Mouse (Mus musculus) heart, adult 2 months (tissue): ENCODE measurements around the gene Hjurp. TPM values are rescaled to one million over a fixed set of nuclear protein-coding genes. Genes with fewer than 3 reads are reported as not detected.

Experiments used
- DNase-seq, 2 experiments: peaks; one replicate each; pipeline ENCODE4 v3.0.0; 2021
- H3K27ac ChIP-seq: fragments of 200-600 bp; 2 replicates; pipeline ENCODE4 v1.8.1; 2022
- H3K27me3 ChIP-seq: fragments of 200-500 bp; 2 replicates; pipeline ENCODE4 v1.6.1; 2012; ENCODE audit warnings: mild to moderate bottlenecking, low read length, inconsistent platforms, mixed read lengths; ENCODE audit not compliant: control insufficient read depth, insufficient read depth
- H3K36me3 ChIP-seq: fragments of 200-500 bp; 2 replicates; pipeline ENCODE4 v1.6.1; 2012; ENCODE audit warnings: low read length, inconsistent platforms; ENCODE audit not compliant: control insufficient read depth, insufficient read depth
- H3K4me1 ChIP-seq: fragments of 200-500 bp; 2 replicates; pipeline ENCODE4 v1.6.1; 2011; ENCODE audit warnings: low read length; ENCODE audit not compliant: control insufficient read depth, insufficient read depth
- H3K4me3 ChIP-seq: fragments of 200-600 bp; 2 replicates; pipeline ENCODE4 v1.8.1; 2022
- H3K79me2 ChIP-seq: fragments of 200-500 bp; replicated peaks from 2 replicates; pipeline ENCODE4 v1.6.1; 2012; ENCODE audit warnings: mild to moderate bottlenecking, inconsistent platforms, low read length, moderate library complexity, mixed read lengths; ENCODE audit not compliant: control insufficient read depth, insufficient read depth
- H3K9ac ChIP-seq: fragments of 200-500 bp; 2 replicates; pipeline ENCODE4 v1.6.1; 2012; ENCODE audit warnings: low read depth, mild to moderate bottlenecking, control low read depth, inconsistent platforms, low read length, mixed read lengths
- CTCF ChIP-seq: fragments of 200-600 bp; IDR thresholded peaks from 2 replicates; pipeline ENCODE4 v1.8.1; 2022; ENCODE audit warnings: antibody characterized with exemption, mild to moderate bottlenecking, moderate library complexity
- EP300 ChIP-seq: fragments of 200-500 bp; IDR thresholded peaks from 2 replicates; pipeline ENCODE4 v1.6.1; 2011; ENCODE audit warnings: low read depth, low read length, control low read depth; ENCODE audit not compliant: insufficient read depth
- POLR2A ChIP-seq: fragments of 200-500 bp; IDR thresholded peaks from 2 replicates; pipeline ENCODE4 v1.6.1; 2011; ENCODE audit warnings: mild to moderate bottlenecking, low read depth, low read length, control low read depth; ENCODE audit not compliant: insufficient read depth
- WGBS: fragments of 180-500 bp; shearing (Covaris S2); methylation state at CpG from one replicate; pipeline ENCODE4 v1.1.7; 2018; 5-methylcytosine and 5-hydroxymethylcytosine counted together
- intact Hi-C: fragments of 180-260 bp; cut with DNase I; formaldehyde crosslinking; loops from one replicate; pipeline ENCODE4 v1.15.1; 2025
- polyA plus RNA-seq: library from polyadenylated mRNA; depleted of rRNA; stranded (reverse); fragments of >200 nt; gene quantifications from 2 replicates; pipeline ENCODE4 v1.2.3, GENCODE M21; 2012
- total RNA-seq, 2 experiments: library from RNA; stranded (reverse); gene quantifications; 2 replicates each; pipeline ENCODE4 v1.2.3; 2021

Hjurp gene
- total and polyA plus RNA-seq, 3 experiments = 8.7 to 23.9 (median 11.5) TPM

GRCm38 (mm10) chr1:88310349-88310748 lies 32.9 kb upstream of the Hjurp start:
- intact Hi-C loops = no loop called here
- Histone ChIP-seq H3K9ac (no peak overlapping the region), H3K27ac (no peak overlapping the region), H3K4me1 (no peaks in the 10 kb centered on the region), H3K27me3 (peaks cover 2% of the 10 kb centered on the region; the same call in 1 of the 2 replicates), H3K36me3 (no peaks in the 10 kb centered on the region), H3K4me3 (no peak overlapping the region), H3K79me2 (no peaks in the 10 kb centered on the region)
- WGBS = 60% methylated on average over 3 of the region's 3 CpGs
- TF ChIP-seq CTCF (no peak), EP300 (no peak), POLR2A (no peak)
- DNase-seq = no peak

GRCm38 (mm10) chr1:88309905-88310304 lies 32.5 kb upstream of the Hjurp start:
- Histone ChIP-seq H3K4me1 (no peaks in the 10 kb centered on the region), H3K4me3 (no peak overlapping the region), H3K27ac (no peak overlapping the region), H3K9ac (no peak overlapping the region), H3K36me3 (no peaks in the 10 kb centered on the region), H3K79me2 (no peaks in the 10 kb centered on the region), H3K27me3 (peaks cover 2% of the 10 kb centered on the region; the same call in 1 of the 2 replicates)
- no peak for DNase-seq
- 39% methylated on average over 3 of the region's 3 CpGs for WGBS
- intact Hi-C loops = no loop called here
- TF ChIP-seq POLR2A = no peak

- Histone ChIP-seq H3K4me3 (no peak overlapping the region), H3K27me3 (peaks cover 2% of the 10 kb centered on the region; the same call in 1 of the 2 replicates), H3K36me3 (no peaks in the 10 kb centered on the region), H3K79me2 (no peaks in the 10 kb centered on the region), H3K27ac (no peak overlapping the region), H3K4me1 (no peaks in the 10 kb centered on the region), H3K9ac (no peak overlapping the region)
- DNase-seq = no peak
- 37% methylated on average over 2 of the region's 2 CpGs for WGBS
- intact Hi-C loops = no loop called here
- no peak for TF ChIP-seq EP300
- no peak for TF ChIP-seq POLR2A
- TF ChIP-seq CTCF = no peak
Observed at GRCm38 (mm10) chr1:88309020-88309419, 31.6 kb upstream of the Hjurp start.

GRCm38 (mm10) chr1:88307180-88307579 lies 29.7 kb upstream of the Hjurp start:
- DNase-seq = no peak
- Histone ChIP-seq H3K27ac (no peak overlapping the region), H3K4me3 (no peak overlapping the region), H3K79me2 (no peaks in the 10 kb centered on the region), H3K4me1 (no peaks in the 10 kb centered on the region), H3K27me3 (peaks cover 2% of the 10 kb centered on the region; the same call in 1 of the 2 replicates), H3K36me3 (no peaks in the 10 kb centered on the region), H3K9ac (no peak overlapping the region)
- 61% methylated on average over 12 of the region's 12 CpGs for WGBS
- intact Hi-C loops = no loop called here
- TF ChIP-seq POLR2A (no peak), CTCF (no peak), EP300 (no peak)

- no peaks in the 10 kb centered on the region for H3K4me1 ChIP-seq
- H3K27me3 ChIP-seq = peaks cover 2% of the 10 kb centered on the region; the same call in 1 of the 2 replicates
- no peak overlapping the region for H3K9ac ChIP-seq
- 55% methylated on average over 1 of the region's 1 CpGs for WGBS
- H3K79me2 ChIP-seq = no peaks in the 10 kb centered on the region
- TF ChIP-seq EP300 = no peak
- TF ChIP-seq CTCF = no peak
- no peak for TF ChIP-seq POLR2A
- intact Hi-C loops = no loop called here
- DNase-seq = no peak
- no peaks in the 10 kb centered on the region for H3K36me3 ChIP-seq
- H3K27ac ChIP-seq = no peak overlapping the region
- H3K4me3 ChIP-seq = no peak overlapping the region
Observed at GRCm38 (mm10) chr1:88306543-88306942, 29.1 kb upstream of the Hjurp start.

- H3K4me3 ChIP-seq = no peak overlapping the region
- H3K79me2 ChIP-seq = no peaks in the 10 kb centered on the region
- DNase-seq = no peak
- 30% methylated on average over 6 of the region's 6 CpGs for WGBS
- H3K27me3 ChIP-seq = no peaks in the 10 kb centered on the region
- no peaks in the 10 kb centered on the region for H3K36me3 ChIP-seq
- H3K9ac ChIP-seq = no peak overlapping the region
- TF ChIP-seq POLR2A (no peak), EP300 (no peak), CTCF (no peak)
- intact Hi-C loops = no loop called here
- H3K27ac ChIP-seq = no peak overlapping the region
- H3K4me1 ChIP-seq = no peaks in the 10 kb centered on the region
Observed at GRCm38 (mm10) chr1:88305018-88305795, 27.8 kb upstream of the Hjurp start.
